Mouse (Mus musculus): ENCODE results near the gene Ddt. TPM values are rescaled to one million over a fixed set of nuclear protein-coding genes. Genes with fewer than 3 reads are reported as not detected.

The Ddt gene
- polyA plus RNA-seq, 1 experiment from 2014 or later, result 94.7 TPM

- Histone ChIP-seq H3K27ac (ENCODE audit: low read depth, low read length) (no peak overlapping the region), H3K4me3 (ENCODE audit: low read depth, low read length) (no peak overlapping the region), H3K27me3 (ENCODE audit: control insufficient read depth, insufficient read depth, low read length) (no peaks in the 10 kb centered on the region), H3K9ac (ENCODE audit: low read length) (no peak overlapping the region), H3K4me1 (ENCODE audit: control insufficient read depth, insufficient read depth, low read length) (peaks cover 12% of the 10 kb centered on the region), H3K4me2 (no peak overlapping the region), H3K9me3 (ENCODE audit: control insufficient read depth, low read length) (no peaks in the 10 kb centered on the region; the same call in 1 of the 2 replicates), H3K36me3 (ENCODE audit: control insufficient read depth, insufficient read depth, low read length) (peaks cover 2% of the 10 kb centered on the region; the same call in 1 of the 2 replicates)
- DNase-seq (ENCODE audit: low spot score, missing footprints) (peak; percentile 14), ATAC-seq (ENCODE audit: low FRiP score) (no peak)
- 91% methylated on average over 3 of the region's 3 CpGs for WGBS
These were observed 10.8 kb downstream of the Ddt start for GRCm38 (mm10) chr10:75762413-75762812.

GRCm38 (mm10) chr10:75760311-75760710 lies 12.9 kb downstream of the Ddt start:
- WGBS, result 97% methylated on average over 3 of the region's 3 CpGs
- Histone ChIP-seq H3K4me1 (ENCODE audit: control insufficient read depth, insufficient read depth, low read length) (peaks cover 12% of the 10 kb centered on the region), H3K4me2 (no peak overlapping the region), H3K27me3 (ENCODE audit: control insufficient read depth, insufficient read depth, low read length) (no peaks in the 10 kb centered on the region), H3K9me3 (ENCODE audit: control insufficient read depth, low read length) (no peaks in the 10 kb centered on the region; the same call in 1 of the 2 replicates), H3K4me3 (ENCODE audit: low read depth, low read length) (no peak overlapping the region), H3K36me3 (ENCODE audit: control insufficient read depth, insufficient read depth, low read length) (peaks cover 2% of the 10 kb centered on the region; the same call in 1 of the 2 replicates), H3K27ac (ENCODE audit: low read depth, low read length) (no peak overlapping the region), H3K9ac (ENCODE audit: low read length) (no peak overlapping the region)
- ATAC-seq (ENCODE audit: low FRiP score) (no peak), DNase-seq (ENCODE audit: low spot score, missing footprints) (no peak)

GRCm38 (mm10) chr10:75756719-75757118 lies 16.5 kb downstream of the Ddt start:
- Histone ChIP-seq H3K9ac (ENCODE audit: low read length) (no peak overlapping the region), H3K36me3 (ENCODE audit: control insufficient read depth, insufficient read depth, low read length) (peaks cover 14% of the 10 kb centered on the region; the same call in 1 of the 2 replicates), H3K9me3 (ENCODE audit: control insufficient read depth, low read length) (no peaks in the 10 kb centered on the region; the same call in 1 of the 2 replicates), H3K4me1 (ENCODE audit: control insufficient read depth, insufficient read depth, low read length) (no peaks in the 10 kb centered on the region), H3K27ac (ENCODE audit: low read depth, low read length) (no peak overlapping the region), H3K4me3 (ENCODE audit: low read depth, low read length) (no peak overlapping the region), H3K4me2 (no peak overlapping the region), H3K27me3 (ENCODE audit: control insufficient read depth, insufficient read depth, low read length) (no peaks in the 10 kb centered on the region)
- DNase-seq (ENCODE audit: low spot score, missing footprints), result no peak
- 96% methylated on average over 11 of the region's 11 CpGs for WGBS
- ATAC-seq (ENCODE audit: low FRiP score), result no peak

GRCm38 (mm10) chr10:75744017-75744416 lies 29.2 kb downstream of the Ddt start:
- Histone ChIP-seq H3K27me3 (ENCODE audit: control insufficient read depth, insufficient read depth, low read length) (no peaks in the 10 kb centered on the region), H3K9me3 (ENCODE audit: control insufficient read depth, low read length) (no peaks in the 10 kb centered on the region), H3K27ac (ENCODE audit: low read depth, low read length) (no peak overlapping the region), H3K4me3 (ENCODE audit: low read depth, low read length) (no peak overlapping the region), H3K4me1 (ENCODE audit: control insufficient read depth, insufficient read depth, low read length) (no peaks in the 10 kb centered on the region), H3K4me2 (no peak overlapping the region), H3K9ac (ENCODE audit: low read length) (no peak overlapping the region), H3K36me3 (ENCODE audit: control insufficient read depth, insufficient read depth, low read length) (peaks cover 29% of the 10 kb centered on the region)
- 45% methylated on average over 3 of the region's 3 CpGs for WGBS
- DNase-seq (ENCODE audit: low spot score, missing footprints), result peak; percentile 98
- ATAC-seq (ENCODE audit: low FRiP score), result peak; percentile 83

- H3K27ac ChIP-seq (ENCODE audit: low read depth, low read length), result no peak overlapping the region
- ATAC-seq (ENCODE audit: low FRiP score), result no peak
- 92% methylated on average over 12 of the region's 12 CpGs for WGBS
- no peak overlapping the region for H3K9ac ChIP-seq (ENCODE audit: low read length)
- H3K36me3 ChIP-seq (ENCODE audit: control insufficient read depth, insufficient read depth, low read length), result peaks cover 26% of the 10 kb centered on the region
- H3K9me3 ChIP-seq (ENCODE audit: control insufficient read depth, low read length), result no peaks in the 10 kb centered on the region
- DNase-seq (ENCODE audit: low spot score, missing footprints), result no peak
- H3K4me2 ChIP-seq, result no peak overlapping the region
- H3K27me3 ChIP-seq (ENCODE audit: control insufficient read depth, insufficient read depth, low read length), result no peaks in the 10 kb centered on the region
- no peak overlapping the region for H3K4me3 ChIP-seq (ENCODE audit: low read depth, low read length)
- H3K4me1 ChIP-seq (ENCODE audit: control insufficient read depth, insufficient read depth, low read length), result no peaks in the 10 kb centered on the region
These were observed 29.8 kb downstream of the Ddt start for GRCm38 (mm10) chr10:75743369-75743768.

- Histone ChIP-seq H3K4me3 (ENCODE audit: low read depth, low read length) (no peak overlapping the region), H3K36me3 (ENCODE audit: control insufficient read depth, insufficient read depth, low read length) (peaks cover 35% of the 10 kb centered on the region), H3K27ac (ENCODE audit: low read depth, low read length) (no peak overlapping the region), H3K9ac (ENCODE audit: low read length) (no peak overlapping the region), H3K4me1 (ENCODE audit: control insufficient read depth, insufficient read depth, low read length) (no peaks in the 10 kb centered on the region), H3K27me3 (ENCODE audit: control insufficient read depth, insufficient read depth, low read length) (no peaks in the 10 kb centered on the region), H3K9me3 (ENCODE audit: control insufficient read depth, low read length) (no peaks in the 10 kb centered on the region), H3K4me2 (no peak overlapping the region)
- ATAC-seq (ENCODE audit: low FRiP score) (no peak), DNase-seq (ENCODE audit: low spot score, missing footprints) (no peak)
- WGBS, result 86% methylated on average over 3 of the region's 3 CpGs
These were observed 32.3 kb downstream of the Ddt start for GRCm38 (mm10) chr10:75740866-75741265.

- ATAC-seq (ENCODE audit: low FRiP score) (no peak), DNase-seq (ENCODE audit: low spot score, missing footprints) (no peak)
- no peak overlapping the region for H3K4me2 ChIP-seq
- peaks cover 27% of the 10 kb centered on the region for H3K36me3 ChIP-seq (ENCODE audit: control insufficient read depth, insufficient read depth, low read length)
- H3K4me1 ChIP-seq (ENCODE audit: control insufficient read depth, insufficient read depth, low read length), result no peaks in the 10 kb centered on the region
- no peaks in the 10 kb centered on the region for H3K27me3 ChIP-seq (ENCODE audit: control insufficient read depth, insufficient read depth, low read length)
- H3K9ac ChIP-seq (ENCODE audit: low read length), result no peak overlapping the region
- H3K4me3 ChIP-seq (ENCODE audit: low read depth, low read length), result no peak overlapping the region
- no peaks in the 10 kb centered on the region for H3K9me3 ChIP-seq (ENCODE audit: control insufficient read depth, low read length)
- H3K27ac ChIP-seq (ENCODE audit: low read depth, low read length), result no peak overlapping the region
- 95% methylated on average over 7 of the region's 7 CpGs for WGBS
These were observed 47.8 kb downstream of the Ddt start for GRCm38 (mm10) chr10:75725449-75725848.

Other genes starting within 250 kb of the Ddt start
- 3.3 and 4.1 TPM in 2 replicates for gene Lrrc75b, start 213.1 kb downstream of the Ddt start, polyA plus RNA-seq (2014; fragmentation: Nextera tagmentation; extraction: Ambion mirVana)
- 1.5 and 2.1 TPM in 2 replicates for gene Ggt1, start 211.8 kb downstream of the Ddt start, polyA plus RNA-seq (2014; fragmentation: Nextera tagmentation; extraction: Ambion mirVana)
- gene Ggt5, start 184.1 kb downstream of the Ddt start, polyA plus RNA-seq (2014; fragmentation: Nextera tagmentation; extraction: Ambion mirVana), result 0.25 and 0.29 TPM in 2 replicates
- 1.2 and 1.6 TPM in 2 replicates for gene Susd2, start 129.4 kb downstream of the Ddt start, polyA plus RNA-seq (2014; fragmentation: Nextera tagmentation; extraction: Ambion mirVana)
- gene Cabin1, start 9.1 kb downstream of the Ddt start, polyA plus RNA-seq (2014; fragmentation: Nextera tagmentation; extraction: Ambion mirVana), result 28.7 and 31.6 TPM in 2 replicates
- gene Gm20441, start 7.5 kb upstream of the Ddt start, polyA plus RNA-seq (2014; fragmentation: Nextera tagmentation; extraction: Ambion mirVana), result not detected in 2 replicates
- gene Gstt3, start 8.0 kb upstream of the Ddt start, polyA plus RNA-seq (2014; fragmentation: Nextera tagmentation; extraction: Ambion mirVana), result 1.0 and 1.2 TPM in 2 replicates
- 4.9 and 6.1 TPM in 2 replicates for gene Gstt1, start 25.2 kb upstream of the Ddt start, polyA plus RNA-seq (2014; fragmentation: Nextera tagmentation; extraction: Ambion mirVana)
- gene Gstt4, start 49.1 kb upstream of the Ddt start, polyA plus RNA-seq (2014; fragmentation: Nextera tagmentation; extraction: Ambion mirVana), result not detected in 2 replicates
- 6.3 and 8.4 TPM in 2 replicates for gene Gstt2, start 64.0 kb upstream of the Ddt start, polyA plus RNA-seq (2014; fragmentation: Nextera tagmentation; extraction: Ambion mirVana)
- 1,631 and 1,834 TPM in 2 replicates for gene Mif, start 86.8 kb upstream of the Ddt start, polyA plus RNA-seq (2014; fragmentation: Nextera tagmentation; extraction: Ambion mirVana)
- gene Derl3, start 120.0 kb upstream of the Ddt start, polyA plus RNA-seq (2014; fragmentation: Nextera tagmentation; extraction: Ambion mirVana), result 0.62 and 1.6 TPM in 2 replicates
- gene Smarcb1, start 148.2 kb upstream of the Ddt start, polyA plus RNA-seq (2014; fragmentation: Nextera tagmentation; extraction: Ambion mirVana), result 268 and 274 TPM in 2 replicates
- 5.5 and 6.4 TPM in 2 replicates for gene Chchd10, start 159.7 kb upstream of the Ddt start, polyA plus RNA-seq (2014; fragmentation: Nextera tagmentation; extraction: Ambion mirVana)
- gene Mmp11, start 163.1 kb upstream of the Ddt start, polyA plus RNA-seq (2014; fragmentation: Nextera tagmentation; extraction: Ambion mirVana), result 33.6 and 34.6 TPM in 2 replicates
- 0.48 and 1.5 TPM in 2 replicates for gene Gm867, start 167.3 kb upstream of the Ddt start, polyA plus RNA-seq (2014; fragmentation: Nextera tagmentation; extraction: Ambion mirVana)
- gene Vpreb3, start 169.6 kb upstream of the Ddt start, polyA plus RNA-seq (2014; fragmentation: Nextera tagmentation; extraction: Ambion mirVana), result 0.47 and 0.70 TPM in 2 replicates
- gene Gm5134, start 181.1 kb upstream of the Ddt start, polyA plus RNA-seq (2014; fragmentation: Nextera tagmentation; extraction: Ambion mirVana), result 0.06 and 0.11 TPM in 2 replicates

All from midbrain, embryonic 11.5 days (tissue).